Mouse (Mus musculus) forebrain, embryonic 11.5 days (tissue): ENCODE data around the gene Susd2. TPM values are rescaled to one million over a fixed set of nuclear protein-coding genes. Genes with fewer than 3 reads are reported as not detected.

Source experiments
- ATAC-seq: fragments of 200-750 bp; cut with Nextera tagmentation; replicated peaks from 2 replicates; pipeline ENCODE4 v1.8.0; 2017; ENCODE audit warnings: moderate TSS enrichment; ENCODE audit not compliant: low FRiP score
- DNase-seq: peaks from one replicate; pipeline ENCODE4 v3.0.0-alpha.2; 2017; ENCODE audit warnings: low spot score
- H3K27ac ChIP-seq: fragments of 300-500 bp; sonication (generic); 2 replicates; pipeline ENCODE4 v1.5.1; 2014; ENCODE audit warnings: low read depth, low read length
- H3K27me3 ChIP-seq: fragments of 300-500 bp; sonication (generic); 2 replicates; pipeline ENCODE4 v1.6.1; 2014; ENCODE audit warnings: mild to moderate bottlenecking, low read length, mixed read lengths; ENCODE audit not compliant: control insufficient read depth, insufficient read depth
- H3K36me3 ChIP-seq: fragments of 300-500 bp; sonication (generic); 2 replicates; pipeline ENCODE4 v1.6.1; 2014; ENCODE audit warnings: mild to moderate bottlenecking, low read length, moderate library complexity, mixed read lengths; ENCODE audit not compliant: control insufficient read depth, insufficient read depth
- H3K4me1 ChIP-seq: fragments of 300-500 bp; sonication (generic); replicated peaks from 2 replicates; pipeline ENCODE4 v1.6.1; 2014; ENCODE audit warnings: low read length, mixed read lengths; ENCODE audit not compliant: control insufficient read depth, insufficient read depth
- H3K4me2 ChIP-seq: fragments of 300-500 bp; sonication (generic); 2 replicates; pipeline ENCODE4 v1.6.1; 2014; ENCODE audit warnings: low read depth, mild to moderate bottlenecking, low read length, moderate library complexity, mixed read lengths; ENCODE audit not compliant: severe bottlenecking
- H3K4me3 ChIP-seq: fragments of 300-500 bp; sonication (generic); 2 replicates; pipeline ENCODE4 v1.5.1; 2014; ENCODE audit warnings: low read depth, low read length
- H3K9ac ChIP-seq: fragments of 300-500 bp; sonication (generic); 2 replicates; pipeline ENCODE4 v1.6.1; 2014; ENCODE audit warnings: low read length
- H3K9me3 ChIP-seq: fragments of 300-500 bp; sonication (generic); 2 replicates; pipeline ENCODE4 v1.6.1; 2016; ENCODE audit warnings: low read length, mixed read lengths; ENCODE audit not compliant: control insufficient read depth
- WGBS: fragments of 180-500 bp; shearing (Covaris S2); extraction: QIAGEN DNeasy Blood & Tissue Kit; methylation state at CpG from one replicate; pipeline ENCODE4 v1.1.7; 2014; 5-methylcytosine and 5-hydroxymethylcytosine counted together
- polyA plus RNA-seq: library from polyadenylated mRNA; unstranded; fragments of >200 nt; fragmentation: Nextera tagmentation; extraction: Ambion mirVana; gene quantifications from 2 replicates; pipeline ENCODE4 v1.2.1, GENCODE M21; 2014

Gene Susd2
- polyA plus RNA-seq, 1 experiment from 2014 or later, result 2.0 TPM

- H3K27me3 ChIP-seq, result no peaks in the 10 kb centered on the region
- H3K4me1 ChIP-seq, result no peaks in the 10 kb centered on the region
- ATAC-seq, result no peak
- no peaks in the 10 kb centered on the region for H3K36me3 ChIP-seq
- H3K9ac ChIP-seq, result no peak overlapping the region
- H3K27ac ChIP-seq, result no peak overlapping the region
- WGBS, result 92% methylated on average over 7 of the region's 7 CpGs
- no peak for DNase-seq
- no peaks in the 10 kb centered on the region for H3K9me3 ChIP-seq
- no peak overlapping the region for H3K4me2 ChIP-seq
- H3K4me3 ChIP-seq, result no peak overlapping the region
Observed at GRCm38 (mm10) chr10:75676819-75677565, 33.2 kb upstream of the Susd2 start.

GRCm38 (mm10) chr10:75676286-75676685 lies 32.5 kb upstream of the Susd2 start:
- Histone ChIP-seq H3K4me1 (no peaks in the 10 kb centered on the region), H3K27me3 (no peaks in the 10 kb centered on the region), H3K27ac (no peak overlapping the region), H3K4me2 (no peak overlapping the region), H3K4me3 (no peak overlapping the region), H3K9ac (no peak overlapping the region), H3K36me3 (no peaks in the 10 kb centered on the region), H3K9me3 (no peaks in the 10 kb centered on the region)
- ATAC-seq (no peak), DNase-seq (no peak)
- 85% methylated on average over 2 of the region's 2 CpGs for WGBS

- H3K9me3 ChIP-seq, result no peaks in the 10 kb centered on the region
- no peaks in the 10 kb centered on the region for H3K4me1 ChIP-seq
- H3K36me3 ChIP-seq, result no peaks in the 10 kb centered on the region
- H3K27ac ChIP-seq, result no peak overlapping the region
- H3K27me3 ChIP-seq, result no peaks in the 10 kb centered on the region
- ATAC-seq, result no peak
- 70% methylated on average over 8 of the region's 8 CpGs for WGBS
- H3K4me3 ChIP-seq, result no peak overlapping the region
- H3K9ac ChIP-seq, result no peak overlapping the region
- no peak overlapping the region for H3K4me2 ChIP-seq
- DNase-seq, result no peak
Observed at GRCm38 (mm10) chr10:75675594-75675993, 31.8 kb upstream of the Susd2 start.

GRCm38 (mm10) chr10:75669936-75670335 lies 26.1 kb upstream of the Susd2 start:
- DNase-seq (no peak), ATAC-seq (no peak)
- Histone ChIP-seq H3K4me2 (no peak overlapping the region), H3K4me3 (no peak overlapping the region), H3K9me3 (no peaks in the 10 kb centered on the region), H3K4me1 (peaks cover 12% of the 10 kb centered on the region), H3K36me3 (no peaks in the 10 kb centered on the region), H3K9ac (no peak overlapping the region), H3K27me3 (no peaks in the 10 kb centered on the region), H3K27ac (no peak overlapping the region)
- WGBS, result 97% methylated on average over 1 of the region's 1 CpGs

- DNase-seq, result peak; percentile 70
- peak overlapping the region; percentile 67 for H3K9ac ChIP-seq
- no peaks in the 10 kb centered on the region for H3K36me3 ChIP-seq
Observed at GRCm38 (mm10) chr10:75667911-75668270, 24.1 kb upstream of the Susd2 start.

DNA sequence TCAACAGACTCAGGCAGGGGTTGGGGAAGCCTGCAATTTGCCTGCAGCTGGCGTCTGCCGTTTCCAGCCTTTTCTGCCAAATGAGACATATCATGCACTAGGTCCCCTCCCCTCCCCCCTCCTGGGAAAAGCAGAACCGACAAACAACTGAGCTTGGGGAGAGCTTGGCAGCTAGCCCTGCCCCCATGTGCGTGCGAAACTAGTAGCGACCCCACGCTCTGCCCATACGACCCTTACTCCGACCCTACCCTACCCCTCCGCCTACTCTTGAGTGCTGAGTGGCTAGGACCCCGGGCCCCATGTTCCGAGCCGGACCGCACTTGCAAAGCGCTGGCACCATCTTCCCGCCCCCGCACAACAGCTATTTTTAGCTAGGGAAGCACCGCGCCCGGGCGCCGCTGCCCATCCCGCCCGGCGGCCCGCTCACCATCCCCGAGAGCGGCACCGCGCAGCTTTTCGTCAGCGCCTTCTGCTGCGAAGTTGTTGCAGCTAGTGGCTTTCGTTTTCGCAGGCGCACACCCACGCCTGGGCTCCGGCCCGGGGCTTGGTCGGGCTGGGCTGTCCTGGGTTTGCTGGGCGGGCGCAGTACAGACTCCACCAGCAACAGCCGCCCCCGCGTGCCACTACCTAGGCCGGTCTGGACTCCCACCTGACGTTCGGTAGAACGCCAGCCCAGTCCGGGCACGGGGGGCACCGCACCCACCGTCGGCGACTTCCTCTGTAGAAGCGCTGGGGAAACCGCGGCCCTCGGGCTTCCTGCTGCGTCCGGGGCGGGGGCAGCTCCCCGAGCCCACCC lies 23.5 kb upstream of the Susd2 start:
- Histone ChIP-seq H3K4me2 (peak overlapping the region; percentile 100), H3K27ac (no peak overlapping the region), H3K27me3 (no peaks in the 10 kb centered on the region), H3K9ac (peak overlapping the region; percentile 67), H3K4me1 (peaks cover 12% of the 10 kb centered on the region), H3K4me3 (peak overlapping the region; percentile 50), H3K36me3 (no peaks in the 10 kb centered on the region), H3K9me3 (no peaks in the 10 kb centered on the region)
- peak; percentile 72 for ATAC-seq
- DNase-seq, result peak; percentile 76
- under 1% methylated on average over 63 of the region's 63 CpGs for WGBS

More at GRCm38 (mm10) chr10:75667911-75668270, 24.1 kb upstream of the Susd2 start:
- Histone ChIP-seq H3K27me3 (no peaks in the 10 kb centered on the region), H3K4me3 (peak overlapping the region; percentile 50), H3K27ac (no peak overlapping the region), H3K4me2 (peak overlapping the region; percentile 100), H3K4me1 (peaks cover 12% of the 10 kb centered on the region), H3K9me3 (no peaks in the 10 kb centered on the region)
- ATAC-seq, result peak; percentile 57
- WGBS, result under 1% methylated on average over 23 of the region's 23 CpGs

- H3K4me2 ChIP-seq, result peak overlapping the region; percentile 100
- DNase-seq, result no peak
- peak overlapping the region; percentile 50; the same call in 1 of the 2 replicates for H3K4me3 ChIP-seq
- H3K9me3 ChIP-seq, result no peaks in the 10 kb centered on the region
- 37% methylated on average over 4 of the region's 4 CpGs for WGBS
- no peaks in the 10 kb centered on the region for H3K27me3 ChIP-seq
- peaks cover 12% of the 10 kb centered on the region for H3K4me1 ChIP-seq
- no peak overlapping the region for H3K27ac ChIP-seq
- peak overlapping the region; percentile 67; the same call in 1 of the 2 replicates for H3K9ac ChIP-seq
- ATAC-seq, result 0 out of 2 replicates have a peak, but pooled peaks have one; percentile 28
- no peaks in the 10 kb centered on the region for H3K36me3 ChIP-seq
Observed at GRCm38 (mm10) chr10:75666451-75667030, 22.7 kb upstream of the Susd2 start.

- no peaks in the 10 kb centered on the region for H3K27me3 ChIP-seq
- no peak overlapping the region for H3K9ac ChIP-seq
- H3K4me3 ChIP-seq, result no peak overlapping the region
- ATAC-seq (no peak), DNase-seq (no peak)
- H3K36me3 ChIP-seq, result no peaks in the 10 kb centered on the region
- no peak overlapping the region for H3K27ac ChIP-seq
- no peaks in the 10 kb centered on the region for H3K9me3 ChIP-seq
- 86% methylated on average over 6 of the region's 6 CpGs for WGBS
- no peak overlapping the region for H3K4me2 ChIP-seq
- peaks cover 12% of the 10 kb centered on the region for H3K4me1 ChIP-seq
Observed at GRCm38 (mm10) chr10:75664673-75665270, 21.0 kb upstream of the Susd2 start.
